Mouse (Mus musculus) olfactory bulb, adult 2 months (tissue): ENCODE data around the gene Pacrg.

Experiments
- CTCF ChIP-seq: fragments of 200-500 bp; IDR thresholded peaks from 2 replicates; pipeline ENCODE4 v1.5.1; 2012; ENCODE audit warnings: low read depth, mild to moderate bottlenecking, low read length, moderate library complexity; ENCODE audit not compliant: insufficient read depth
- POLR2A ChIP-seq: fragments of 200-500 bp; IDR thresholded peaks from 2 replicates; pipeline ENCODE4 v1.6.1; 2012; ENCODE audit warnings: mild to moderate bottlenecking, low read depth, low read length, moderate library complexity; ENCODE audit not compliant: insufficient read depth

- no peak for TF ChIP-seq CTCF
- no peak for TF ChIP-seq POLR2A
These were observed 426.2 kb downstream of the Pacrg start for GRCm38 (mm10) chr17:10413870-10414269.
